Mouse (Mus musculus) cerebellum, adult 9-10 months (tissue): ENCODE data around the gene Flt4.

ENCODE experiments used
- DNase-seq: peaks from one replicate; pipeline ENCODE4 v3.0.0; 2022

Flt4 gene

DNA sequence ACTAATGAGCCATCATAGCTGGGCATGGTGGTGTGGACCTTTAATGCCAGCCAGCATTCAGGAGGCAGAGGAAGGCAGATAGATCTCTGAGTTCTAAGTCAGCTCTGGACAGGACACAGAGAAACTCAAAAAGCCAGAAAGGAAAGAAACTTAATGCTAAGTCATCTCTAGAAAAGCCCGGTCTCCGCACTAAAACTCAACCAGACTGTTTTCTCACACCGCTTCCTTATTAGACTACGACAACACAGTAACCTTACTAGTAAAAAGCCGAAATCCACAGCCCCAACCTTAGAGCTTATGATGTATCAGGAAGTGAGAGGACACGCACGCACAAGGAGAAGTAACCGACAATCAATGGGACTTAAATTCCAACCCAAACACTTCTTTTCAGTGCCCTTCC, 93.0 kb downstream of the Flt4 start:
- no peak for DNase-seq
